ENCODE assay signal across 11 mouse cellular contexts in genomic region chr8:119926474-119926873, GRCm38 (mm10). TPM values are rescaled to one million over a fixed set of nuclear protein-coding genes. Genes with fewer than 3 reads are reported as not detected.
DNase-seq lines count a peak whose midpoint lies in the region; ATAC-seq and TF ChIP-seq lines count a peak whose summit lies in the region.
"Had no signal": no experiment of that assay in that cellular context is flagged by ENCODE, and none has a peak within 500 bp of the region (broad histone marks: within the 10 kb centered on the region; RNA-seq: fewer than 3 reads in every experiment).

No protein-coding gene starts in this region.

- H3K4me1 ChIP-seq in forebrain, embryonic 13.5 days: peaks cover 14% of the 10 kb centered on the region; the same call in 1 of the 2 replicates

- H3K4me3 ChIP-seq in gastrocnemius, adult 2 months: no peak overlapping the region
- no peak overlapping the region for H3K4me3 ChIP-seq in forebrain, embryonic 13.5 days
- H3K4me3 ChIP-seq: limb, embryonic 12.5 days had no signal

- intact Hi-C loops in gastrocnemius, adult 2 months (cut with DNase I): loop anchor here (5.0 to 10.0 kb wide), 3 partner anchors 39 to 232 kb away; no protein-coding TSS in a partner anchor

- no peak for DNase-seq in gastrocnemius, adult 2 months
- DNase-seq in gastrocnemius, adult 8-10 months (ENCODE audit: low spot score in 2 of 2): no peak
- peak; percentile 71 for DNase-seq in A20 (ENCODE audit: low read depth, low spot score)
- DNase-seq in ovary, postnatal 10 days (ENCODE audit: low spot score): no peak
- no peak for DNase-seq in embryo, embryonic 10.5 days (ENCODE audit: low spot score)
- DNase-seq: cerebellum, adult 11-12 months; gastrocnemius, postnatal 25 days had no signal

- 92% methylated on average over 2 of the region's 2 CpGs for WGBS in forebrain, embryonic 13.5 days

- no peak overlapping the region for H3K9ac ChIP-seq in forebrain, embryonic 13.5 days
- H3K9ac ChIP-seq: limb, embryonic 12.5 days had no signal

- peak; percentile 44; the same call in 1 of the 2 replicates for TF ChIP-seq CTCF in gastrocnemius, adult 2 months (IDR thresholded peaks at IDR 0.05)

- peak; percentile 59; the same call in 1 of the 2 replicates for ATAC-seq in erythroblast, adult 5-6 weeks (replicated peaks; ENCODE audit: low FRiP score, poor library complexity, severe bottlenecking)
- ATAC-seq in megakaryocyte progenitor cell, adult 5-6 weeks (replicated peaks; ENCODE audit: poor library complexity): peak; percentile 77
- ATAC-seq in forebrain, embryonic 13.5 days: no peak

- no peak overlapping the region for H3K4me2 ChIP-seq in forebrain, embryonic 13.5 days
- H3K4me2 ChIP-seq: limb, embryonic 12.5 days had no signal

- H3K27ac ChIP-seq in gastrocnemius, adult 2 months: no peak overlapping the region
- H3K27ac ChIP-seq in forebrain, embryonic 13.5 days: no peak overlapping the region
- H3K27ac ChIP-seq: limb, embryonic 12.5 days had no signal

- H3K36me3 ChIP-seq in forebrain, embryonic 13.5 days (ENCODE audit: poor library complexity, severe bottlenecking): no peaks in the 10 kb centered on the region

- no peaks in the 10 kb centered on the region for H3K27me3 ChIP-seq in forebrain, embryonic 13.5 days
- H3K27me3 ChIP-seq: limb, embryonic 12.5 days had no signal

- no peaks in the 10 kb centered on the region for H3K9me3 ChIP-seq in forebrain, embryonic 13.5 days (replicated peaks)
- H3K9me3 ChIP-seq: limb, embryonic 12.5 days had no signal

RNA-seq across cellular contexts. Expression of gene Gm20388, which starts 15.8 kb away (rescaled TPM):
- 10 to 100 TPM in 1 of 2 experiments, 1 to 10 TPM in 1; 6.1 to 15.0 TPM for total RNA-seq in gastrocnemius, adult 2 months (2021)
- 10 to 100 TPM in 1 of 4 experiments, 1 to 10 TPM in 2, not detected in 1; 4.4 to 20.0 (median 7.9) TPM for total RNA-seq in gastrocnemius, adult 8-10 months (2022)
- total RNA-seq in erythroblast, adult 5-6 weeks (2015; ENCODE audit: low replicate concordance): 2.9 and 5.2 TPM in 2 replicates
- total RNA-seq in erythroblast, adult 5-6 weeks (2017; ENCODE audit: low replicate concordance): 0.28 and 7.8 TPM in 2 replicates
- 18.6 and 18.7 TPM in 2 replicates for total RNA-seq in megakaryocyte progenitor cell, adult 5-6 weeks (2015)
- total RNA-seq in megakaryocyte progenitor cell, adult 5-6 weeks (2017): 14.7 TPM in 1 of 2 replicates, not detected in the other
- 5.6 and 13.1 TPM in 2 replicates for polyA plus RNA-seq in forebrain, embryonic 13.5 days (2015; fragmentation: Nextera tagmentation; extraction: Ambion mirVana)
- polyA plus RNA-seq: limb, embryonic 12.5 days had no signal

RNA-seq across cellular contexts. Expression of gene Usp10, which starts 16.3 kb away (rescaled TPM):
- total RNA-seq in gastrocnemius, adult 2 months (2021): 10 to 100 TPM; 56.9 to 73.9 TPM
- 10 to 100 TPM; 50.6 to 55.9 (median 53.1) TPM for total RNA-seq in gastrocnemius, adult 8-10 months (2022)
- 66.3 and 87.0 TPM in 2 replicates for total RNA-seq in erythroblast, adult 5-6 weeks (2015; ENCODE audit: low replicate concordance)
- total RNA-seq in erythroblast, adult 5-6 weeks (2017; ENCODE audit: low replicate concordance): 59.7 and 83.1 TPM in 2 replicates
- 71.9 and 73.0 TPM in 2 replicates for total RNA-seq in megakaryocyte progenitor cell, adult 5-6 weeks (2015)
- total RNA-seq in megakaryocyte progenitor cell, adult 5-6 weeks (2017): 43.7 and 80.3 TPM in 2 replicates
- 133 and 161 TPM in 2 replicates for polyA plus RNA-seq in forebrain, embryonic 13.5 days (2015; fragmentation: Nextera tagmentation; extraction: Ambion mirVana)
